Mouse (Mus musculus): ENCODE measurements around the gene Socs7.

DNA sequence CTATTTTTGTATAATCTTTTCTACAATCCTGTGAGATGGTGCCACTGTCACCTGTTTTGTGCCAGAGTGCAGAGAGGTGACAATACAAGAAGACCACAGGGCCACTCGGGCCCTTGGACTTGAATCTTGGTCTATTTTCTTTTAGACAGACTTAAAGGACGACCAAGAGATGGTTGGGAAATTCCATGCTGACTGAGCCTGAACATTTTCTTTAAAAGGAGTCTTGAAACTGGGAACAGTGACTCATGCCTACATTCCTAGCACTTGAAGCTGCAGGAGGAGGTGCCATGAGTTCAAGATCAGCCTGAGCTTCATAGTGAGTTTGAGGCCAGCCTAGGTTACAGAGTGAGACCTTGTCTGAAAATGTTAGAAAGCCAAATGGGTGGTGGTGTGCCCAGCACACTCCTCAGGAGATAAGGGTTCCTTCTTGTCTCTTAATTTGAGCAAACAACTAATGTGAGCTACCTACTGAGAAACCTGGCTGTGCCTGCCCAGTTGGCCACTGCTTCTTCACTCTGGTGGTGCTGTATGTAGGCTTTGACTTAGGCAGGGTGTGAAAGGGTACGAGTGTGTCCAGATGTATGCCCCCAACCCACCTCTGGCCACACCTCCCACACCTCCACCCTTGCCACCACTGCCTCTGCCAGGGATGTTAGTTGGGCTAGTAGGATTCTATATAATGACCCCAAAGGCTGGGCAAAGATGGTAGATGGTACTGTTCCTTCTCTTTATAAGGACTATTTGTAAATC is 39.5 kb downstream of the Socs7 start:
- no peak for TF ChIP-seq CTCF (IDR thresholded peaks at IDR 0.05; ENCODE audit: insufficient read depth, low read depth, low read length)
- TF ChIP-seq POLR2A (IDR thresholded peaks at IDR 0.05; ENCODE audit: insufficient read depth, low read depth, low read length), result no peak
